Mouse (Mus musculus): ENCODE results near the gene Scgb1a1.

- no peak for TF ChIP-seq GATA1 (IDR thresholded peaks at IDR 0.05; ENCODE audit: borderline replicate concordance, low read length)
- no peak for TF ChIP-seq FLI1 (IDR thresholded peaks at IDR 0.05; ENCODE audit: low read length)
These were observed 24.9 kb downstream of the Scgb1a1 start for GRCm38 (mm10) chr19:9062822-9063221.
